Mouse (Mus musculus) midbrain, embryonic 11.5 days (tissue): ENCODE results near the gene Zfp526. TPM values are rescaled to one million over a fixed set of nuclear protein-coding genes. Genes with fewer than 3 reads are reported as not detected.

Source experiments
- ATAC-seq: fragments of 200-750 bp; cut with Nextera tagmentation; 2 replicates; pipeline ENCODE4 v1.8.0; 2017; ENCODE audit warnings: moderate TSS enrichment, moderate library complexity; ENCODE audit not compliant: low FRiP score
- DNase-seq: peaks from one replicate; pipeline ENCODE4 v3.0.0; 2015; ENCODE audit warnings: low spot score; ENCODE audit errors: missing footprints
- H3K27ac ChIP-seq: fragments of 300-500 bp; sonication (generic); 2 replicates; pipeline ENCODE4 v1.5.1; 2014; ENCODE audit warnings: low read depth, low read length
- H3K27me3 ChIP-seq: fragments of 300-500 bp; sonication (generic); 2 replicates; pipeline ENCODE4 v1.6.1; 2014; ENCODE audit warnings: mild to moderate bottlenecking, low read length, moderate library complexity, mixed read lengths; ENCODE audit not compliant: control insufficient read depth, insufficient read depth
- H3K36me3 ChIP-seq: fragments of 300-500 bp; sonication (generic); 2 replicates; pipeline ENCODE4 v1.6.1; 2014; ENCODE audit warnings: mild to moderate bottlenecking, low read length, moderate library complexity, mixed read lengths; ENCODE audit not compliant: control insufficient read depth, insufficient read depth
- H3K4me1 ChIP-seq: fragments of 300-500 bp; sonication (generic); 2 replicates; pipeline ENCODE4 v1.6.1; 2014; ENCODE audit warnings: low read length; ENCODE audit not compliant: control insufficient read depth, insufficient read depth
- H3K4me2 ChIP-seq: fragments of 300-500 bp; sonication (generic); 2 replicates; pipeline ENCODE4 v1.6.1; 2014; ENCODE audit warnings: mild to moderate bottlenecking, moderate library complexity
- H3K4me3 ChIP-seq: fragments of 300-500 bp; sonication (generic); 2 replicates; pipeline ENCODE4 v1.5.1; 2014; ENCODE audit warnings: low read depth, low read length
- H3K9ac ChIP-seq: fragments of 300-500 bp; sonication (generic); 2 replicates; pipeline ENCODE4 v1.6.1; 2014; ENCODE audit warnings: low read length
- H3K9me3 ChIP-seq: fragments of 300-500 bp; sonication (generic); 2 replicates; pipeline ENCODE4 v1.6.1; 2016; ENCODE audit warnings: low read length; ENCODE audit not compliant: control insufficient read depth
- WGBS: fragments of 180-500 bp; shearing (Covaris S2); extraction: QIAGEN DNeasy Blood & Tissue Kit; methylation state at CpG from one replicate; pipeline ENCODE4 v1.1.7; 2014; 5-methylcytosine and 5-hydroxymethylcytosine counted together
- polyA plus RNA-seq: library from polyadenylated mRNA; unstranded; fragments of >200 nt; fragmentation: Nextera tagmentation; extraction: Ambion mirVana; gene quantifications from 2 replicates; pipeline ENCODE4 v1.2.1, GENCODE M21; 2014

The Zfp526 gene
- polyA plus RNA-seq, 1 experiment from 2014 or later, result 3.2 TPM

DNA sequence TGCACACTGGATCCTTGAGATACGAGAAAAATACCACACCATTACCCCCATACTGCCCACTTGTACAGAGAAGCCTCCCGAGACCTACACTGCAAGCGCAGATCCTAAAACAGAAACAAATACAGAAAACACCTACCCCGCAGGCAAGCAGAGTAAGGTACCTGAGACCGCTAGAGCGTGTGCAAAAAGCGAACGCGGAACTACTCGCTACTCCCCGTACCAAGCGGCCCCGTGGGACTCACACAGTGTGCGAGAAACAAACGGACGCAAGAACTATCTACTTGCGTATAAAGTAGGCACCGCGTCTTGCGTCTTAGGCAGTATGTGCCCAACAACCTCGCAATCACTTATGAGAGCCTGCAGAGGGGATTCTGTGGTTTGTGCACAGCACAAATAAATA is 39.4 kb upstream of the Zfp526 start:
- H3K27ac ChIP-seq, result no peak overlapping the region
- peaks cover 22% of the 10 kb centered on the region for H3K4me1 ChIP-seq
- peak overlapping the region; percentile 6; the same call in 1 of the 2 replicates for H3K4me3 ChIP-seq
- peak overlapping the region; percentile 41 for H3K4me2 ChIP-seq
- ATAC-seq, result no peak
- WGBS, result 5% methylated on average over 21 of the region's 21 CpGs
- H3K9ac ChIP-seq, result 0 out of 2 replicates have a peak overlapping the region, but pooled peaks have one; percentile 4
- H3K36me3 ChIP-seq, result no peaks in the 10 kb centered on the region
- DNase-seq, result peak; percentile 91
- peaks cover 40% of the 10 kb centered on the region for H3K27me3 ChIP-seq
- H3K9me3 ChIP-seq, result no peaks in the 10 kb centered on the region

DNA sequence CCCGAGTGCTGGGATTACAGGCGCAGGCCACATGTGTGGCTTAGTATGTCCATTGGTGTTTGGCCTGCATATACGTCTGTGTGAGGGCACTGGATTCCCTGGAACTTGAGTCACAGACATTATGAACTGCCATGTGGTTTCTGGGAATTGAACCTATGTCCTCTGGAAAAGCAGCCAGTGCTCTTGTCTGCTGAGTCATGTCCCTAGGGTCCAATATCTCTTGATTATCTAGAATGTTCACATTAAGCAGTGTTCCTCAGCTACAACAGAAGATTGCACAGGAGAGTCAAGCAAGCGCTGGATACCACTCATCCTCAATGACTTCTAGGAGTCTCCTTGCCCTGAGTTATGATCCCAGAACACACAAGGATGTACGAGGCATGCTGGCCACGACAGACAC is 37.1 kb upstream of the Zfp526 start:
- DNase-seq, result no peak
- WGBS, result 85% methylated on average over 6 of the region's 6 CpGs

DNA sequence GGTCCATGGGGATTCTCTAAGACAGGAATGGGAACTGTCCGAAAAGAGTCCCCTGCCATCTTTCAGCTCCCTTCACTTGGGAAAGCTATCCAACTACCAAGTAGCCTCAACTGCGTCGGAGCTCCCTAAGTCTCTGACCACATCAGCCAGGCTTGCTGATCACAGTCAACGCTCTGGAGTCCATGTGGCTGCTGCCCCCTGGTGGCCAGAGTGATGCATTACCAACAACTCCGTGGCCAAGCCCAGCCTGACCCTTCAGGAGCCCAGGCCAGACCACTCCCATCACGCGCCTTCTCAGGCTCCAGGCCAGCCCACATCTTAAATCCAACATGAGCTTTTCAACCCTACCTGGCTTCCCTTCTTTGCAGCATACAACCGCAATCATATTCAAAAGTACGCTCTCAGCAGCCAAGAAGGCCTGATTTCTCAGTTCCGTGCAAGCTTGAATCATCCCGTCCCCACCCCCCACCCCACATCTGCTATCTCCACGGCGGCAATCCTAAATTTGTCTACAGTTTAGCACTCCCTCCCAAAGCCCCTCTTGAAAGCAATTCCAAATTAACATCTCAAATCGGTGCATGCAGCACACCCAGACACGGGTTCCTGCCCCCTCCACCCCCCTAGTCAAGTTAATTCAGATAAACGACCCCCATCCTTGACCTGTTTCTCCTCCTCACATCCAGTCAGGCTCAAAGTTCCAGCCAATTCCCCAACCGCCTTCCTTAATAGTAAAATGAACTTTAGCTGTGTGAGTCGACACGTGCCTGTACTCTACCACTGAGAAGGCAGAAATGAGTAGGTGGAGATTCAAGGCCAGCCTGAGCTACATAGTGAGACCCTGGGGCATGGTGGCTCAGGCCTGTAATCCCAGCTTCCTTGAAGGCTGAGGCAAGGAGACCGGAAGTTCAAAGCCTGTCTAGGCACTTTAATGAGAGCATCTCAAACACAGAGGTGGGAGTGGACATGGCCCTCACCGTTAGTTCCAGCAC is 33.3 kb upstream of the Zfp526 start:
- 29% methylated on average over 21 of the region's 21 CpGs for WGBS

More for the DNA sequence above, 37.1 kb upstream of the Zfp526 start:
- Histone ChIP-seq H3K9ac (no peak overlapping the region), H3K4me1 (peaks cover 12% of the 10 kb centered on the region), H3K36me3 (no peaks in the 10 kb centered on the region), H3K27me3 (peaks cover 33% of the 10 kb centered on the region), H3K9me3 (no peaks in the 10 kb centered on the region), H3K4me2 (no peak overlapping the region), H3K27ac (no peak overlapping the region), H3K4me3 (no peak overlapping the region)
- no peak for ATAC-seq

DNA sequence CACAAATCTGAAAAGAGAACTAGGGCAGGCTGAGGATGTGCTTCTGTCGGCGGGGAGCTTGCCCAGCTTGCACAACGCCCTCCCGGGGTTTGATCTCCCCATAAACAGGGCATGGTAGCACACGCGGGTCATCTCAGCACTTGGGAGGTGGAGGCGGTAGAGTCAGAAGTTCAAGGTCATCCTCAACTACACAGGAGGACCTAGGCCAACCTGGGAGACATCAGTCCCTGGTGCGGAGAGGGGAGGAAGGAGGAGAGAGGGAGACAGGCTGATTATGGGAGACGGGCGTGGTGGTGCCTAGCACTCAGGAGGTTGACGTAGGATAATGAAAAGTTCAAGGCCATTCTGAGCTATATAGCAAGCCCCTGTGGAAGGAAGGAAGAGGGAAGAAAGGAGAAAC is 30.4 kb upstream of the Zfp526 start:
- Histone ChIP-seq H3K4me1 (no peaks in the 10 kb centered on the region), H3K27me3 (no peaks in the 10 kb centered on the region; the same call in 1 of the 2 replicates), H3K27ac (no peak overlapping the region), H3K4me3 (no peak overlapping the region), H3K36me3 (no peaks in the 10 kb centered on the region), H3K9ac (no peak overlapping the region), H3K9me3 (no peaks in the 10 kb centered on the region), H3K4me2 (no peak overlapping the region)
- DNase-seq (no peak), ATAC-seq (no peak)
- 89% methylated on average over 11 of the region's 11 CpGs for WGBS

More for the DNA sequence above, 33.3 kb upstream of the Zfp526 start:
- H3K9me3 ChIP-seq, result no peaks in the 10 kb centered on the region
- H3K36me3 ChIP-seq, result no peaks in the 10 kb centered on the region
- H3K4me3 ChIP-seq, result no peak overlapping the region
- H3K4me2 ChIP-seq, result no peak overlapping the region
- ATAC-seq (peak; percentile 92), DNase-seq (peak; percentile 99)
- H3K27me3 ChIP-seq, result peaks cover 5% of the 10 kb centered on the region
- no peaks in the 10 kb centered on the region for H3K4me1 ChIP-seq
- no peak overlapping the region for H3K9ac ChIP-seq
- H3K27ac ChIP-seq, result no peak overlapping the region

DNA sequence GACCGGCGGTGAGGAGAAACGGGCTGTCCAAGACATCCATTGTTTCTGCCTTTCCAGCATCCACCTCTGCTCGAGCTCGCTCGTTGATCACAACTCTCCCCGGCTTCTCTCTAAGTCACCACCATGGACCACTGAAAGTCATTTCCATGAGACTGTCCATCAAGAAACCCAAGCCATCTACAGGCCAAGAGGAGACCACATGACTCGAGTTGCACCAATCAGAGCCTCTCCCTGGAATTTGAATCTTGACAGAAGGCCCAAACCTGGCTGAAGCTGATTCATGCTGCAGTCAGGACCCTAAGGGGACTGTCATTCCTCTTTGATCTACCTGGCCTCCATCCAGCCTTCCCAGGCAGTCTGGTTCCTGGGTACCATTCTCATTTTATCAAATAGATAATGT is 29.1 kb upstream of the Zfp526 start:
- no peak for DNase-seq
- H3K9ac ChIP-seq, result no peak overlapping the region
- no peaks in the 10 kb centered on the region; the same call in 1 of the 2 replicates for H3K27me3 ChIP-seq
- no peaks in the 10 kb centered on the region for H3K4me1 ChIP-seq
- no peak overlapping the region for H3K4me2 ChIP-seq
- H3K27ac ChIP-seq, result no peak overlapping the region
- 76% methylated on average over 8 of the region's 8 CpGs for WGBS
- no peak for ATAC-seq
- no peaks in the 10 kb centered on the region for H3K9me3 ChIP-seq
- H3K36me3 ChIP-seq, result no peaks in the 10 kb centered on the region
- no peak overlapping the region for H3K4me3 ChIP-seq

DNA sequence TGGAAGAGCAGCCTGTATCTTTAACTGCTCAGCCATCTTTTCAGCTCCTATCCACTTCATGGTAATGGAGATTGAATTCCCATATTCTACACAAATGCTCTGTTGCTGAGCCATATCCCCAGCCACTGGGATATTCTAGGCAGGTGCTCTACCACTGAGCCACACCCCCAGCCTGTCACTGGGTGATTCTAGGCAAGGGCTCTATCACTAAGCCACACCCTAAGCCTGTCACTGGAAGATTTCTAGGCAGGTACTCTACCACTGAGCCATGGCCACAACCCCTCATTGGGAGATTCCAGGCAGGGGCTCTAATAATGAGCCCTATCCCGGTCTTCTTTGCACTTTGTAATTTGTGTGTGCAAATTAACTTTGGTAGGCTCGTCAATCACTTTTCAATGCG is 26.1 kb upstream of the Zfp526 start:
- Histone ChIP-seq H3K36me3 (no peaks in the 10 kb centered on the region), H3K9me3 (no peaks in the 10 kb centered on the region), H3K9ac (no peak overlapping the region), H3K27ac (no peak overlapping the region), H3K4me1 (no peaks in the 10 kb centered on the region), H3K27me3 (no peaks in the 10 kb centered on the region; the same call in 1 of the 2 replicates), H3K4me3 (no peak overlapping the region), H3K4me2 (no peak overlapping the region)
- 72% methylated on average over 3 of the region's 3 CpGs for WGBS
- DNase-seq (peak; percentile 49), ATAC-seq (no peak)

DNA sequence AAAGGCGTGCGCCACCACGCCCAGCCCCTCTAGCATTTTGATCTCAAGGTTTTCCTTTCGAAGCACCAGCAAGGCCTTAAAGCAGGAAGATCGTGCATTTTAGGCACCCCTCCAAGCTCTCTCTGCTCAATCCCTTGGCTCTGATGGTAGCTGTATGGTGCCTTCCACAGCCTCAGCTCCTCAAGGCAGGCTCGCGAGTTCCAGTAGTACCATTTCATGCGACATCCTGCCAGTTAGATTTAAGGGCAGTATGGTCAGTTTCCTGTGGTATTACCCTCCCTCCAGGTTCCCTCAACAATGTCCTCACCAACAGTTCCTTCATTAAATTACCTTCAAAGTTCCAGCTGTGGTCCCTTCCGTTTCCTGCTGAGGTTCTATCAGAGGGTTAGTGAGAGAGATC is 25.1 kb upstream of the Zfp526 start:
- 92% methylated on average over 9 of the region's 9 CpGs for WGBS
- ATAC-seq, result no peak

DNA sequence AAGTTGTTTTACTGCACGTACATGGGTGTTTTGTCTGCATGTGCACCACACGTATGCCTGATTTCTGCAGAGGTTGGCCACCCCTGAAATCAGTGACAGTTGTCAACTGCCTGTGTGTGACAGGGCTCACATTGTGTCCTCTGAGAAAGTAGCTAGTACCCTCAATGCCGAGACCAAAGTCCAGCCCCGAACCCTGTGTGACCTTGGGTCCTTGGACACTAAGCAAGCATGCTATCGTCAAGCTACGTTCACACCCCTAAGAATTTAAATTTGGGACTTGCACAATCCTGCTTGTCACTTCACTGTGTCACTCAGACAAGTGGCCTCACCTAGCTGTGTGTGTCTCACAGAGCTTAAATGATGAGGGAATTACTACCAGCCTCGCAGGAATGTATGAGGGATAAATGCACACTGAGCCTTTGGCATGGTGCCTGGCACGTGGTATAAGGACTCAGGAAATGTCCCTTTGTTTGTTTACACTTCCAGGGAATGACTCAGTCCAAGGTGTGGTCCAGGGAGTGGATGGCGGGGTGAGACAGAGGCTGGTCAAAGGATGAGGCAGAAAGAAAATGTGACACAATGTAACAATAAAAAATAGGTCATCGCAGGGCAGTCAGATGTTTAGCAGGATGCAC is 23.7 kb upstream of the Zfp526 start:
- H3K4me3 ChIP-seq, result no peak overlapping the region
- no peak overlapping the region for H3K9ac ChIP-seq
- no peak overlapping the region for H3K4me2 ChIP-seq
- no peaks in the 10 kb centered on the region for H3K9me3 ChIP-seq
- ATAC-seq, result no peak
- no peak overlapping the region for H3K27ac ChIP-seq
- H3K27me3 ChIP-seq, result no peaks in the 10 kb centered on the region
- 77% methylated on average over 10 of the region's 10 CpGs for WGBS
- peak; percentile 71 for DNase-seq
- H3K4me1 ChIP-seq, result no peaks in the 10 kb centered on the region
- no peaks in the 10 kb centered on the region for H3K36me3 ChIP-seq

More for the DNA sequence above, 25.1 kb upstream of the Zfp526 start:
- Histone ChIP-seq H3K4me3 (no peak overlapping the region), H3K4me1 (no peaks in the 10 kb centered on the region), H3K36me3 (no peaks in the 10 kb centered on the region), H3K27ac (no peak overlapping the region), H3K9me3 (no peaks in the 10 kb centered on the region), H3K27me3 (no peaks in the 10 kb centered on the region), H3K4me2 (no peak overlapping the region), H3K9ac (no peak overlapping the region)
- DNase-seq, result no peak

DNA sequence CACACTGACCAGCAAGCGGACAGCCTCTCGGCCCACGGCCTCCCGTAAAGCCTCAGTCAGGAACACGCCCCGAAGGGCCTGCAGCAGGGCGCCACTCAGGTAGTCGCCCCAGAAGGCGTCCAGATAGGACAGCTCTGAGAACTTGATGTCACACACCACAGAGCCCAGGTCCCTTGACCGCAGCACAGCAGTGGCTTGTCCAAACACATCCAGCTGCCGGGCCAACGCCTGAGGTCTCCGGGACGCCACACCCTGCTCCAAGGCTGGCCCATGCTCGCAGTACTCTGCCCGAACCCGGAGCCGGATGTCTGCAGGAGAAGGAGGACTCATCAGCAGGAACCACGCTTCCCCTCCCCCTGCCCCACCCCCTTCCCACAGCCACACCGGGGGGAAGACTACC is 17.6 kb upstream of the Zfp526 start:
- peaks cover 5% of the 10 kb centered on the region; the same call in 1 of the 2 replicates for H3K36me3 ChIP-seq
- no peak overlapping the region for H3K4me2 ChIP-seq
- H3K9ac ChIP-seq, result no peak overlapping the region
- ATAC-seq (no peak), DNase-seq (peak; percentile 8)
- H3K4me1 ChIP-seq, result no peaks in the 10 kb centered on the region
- no peak overlapping the region for H3K27ac ChIP-seq
- 92% methylated on average over 20 of the region's 20 CpGs for WGBS
- no peak overlapping the region for H3K4me3 ChIP-seq
- no peaks in the 10 kb centered on the region for H3K9me3 ChIP-seq
- no peaks in the 10 kb centered on the region for H3K27me3 ChIP-seq
